Mouse (Mus musculus) regulatory T cell (primary cell): ENCODE data around the gene Rrh.
"Not testable (repeated sequence)": the region's sequence is repeated elsewhere in the genome, so short reads cannot be mapped to it uniquely, and the experiment has no call there.

ENCODE experiments used
- in situ Hi-C: fragments of 300-600 bp; cut with MboI, MseI; formaldehyde crosslinking; loops from one replicate; pipeline ENCODE4 v1.15.1; 2025; ENCODE audit warnings: high pct_unique_total_duplicates

Rrh gene

GRCm38 (mm10) chr3:129793801-129794200 is 28.6 kb downstream of the Rrh start:
- in situ Hi-C loops: no loop called here

DNA sequence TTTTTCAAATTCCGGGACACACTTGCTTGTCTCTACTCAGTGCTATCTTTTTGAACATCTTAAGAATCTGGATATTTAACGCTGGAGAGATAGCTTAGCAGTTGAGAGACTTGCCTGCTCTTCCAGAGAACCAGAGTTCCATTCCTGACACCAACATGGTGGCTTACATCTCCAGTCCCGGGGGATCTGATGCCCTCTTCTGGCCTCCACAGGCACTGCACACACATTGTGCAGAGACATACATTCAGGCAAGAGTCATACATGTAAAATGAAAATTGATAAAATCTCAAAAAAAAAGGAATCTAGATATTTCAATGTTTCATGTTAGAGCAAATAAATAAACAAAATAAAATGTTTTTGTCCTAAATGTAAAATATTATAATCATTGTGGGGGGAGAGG is 39.6 kb downstream of the Rrh start:
- in situ Hi-C loops: no loop called here

DNA sequence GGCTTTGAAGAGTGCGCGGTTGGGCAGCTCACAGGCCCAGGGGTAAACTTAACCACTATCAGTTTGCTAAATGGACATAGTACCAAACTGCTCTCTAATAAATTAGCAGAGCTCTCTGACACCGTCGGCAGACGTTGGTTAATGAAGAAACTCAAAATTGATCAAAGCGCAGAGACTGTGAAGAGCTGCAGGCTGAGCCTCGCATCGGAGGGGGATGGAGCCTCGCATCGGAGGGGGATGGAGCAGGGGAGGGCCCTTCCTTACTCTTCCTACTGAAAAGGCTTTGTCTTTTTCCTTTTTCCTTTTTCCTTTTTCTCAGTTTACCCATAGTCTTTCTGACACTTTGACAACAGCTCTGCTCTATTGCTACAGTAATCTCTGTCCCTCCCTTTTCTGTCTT is 41.0 kb downstream of the Rrh start:
- in situ Hi-C loops: no loop called here

GRCm38 (mm10) chr3:129771210-129771609 is 51.2 kb downstream of the Rrh start:
- in situ Hi-C loops: no loop called here

DNA sequence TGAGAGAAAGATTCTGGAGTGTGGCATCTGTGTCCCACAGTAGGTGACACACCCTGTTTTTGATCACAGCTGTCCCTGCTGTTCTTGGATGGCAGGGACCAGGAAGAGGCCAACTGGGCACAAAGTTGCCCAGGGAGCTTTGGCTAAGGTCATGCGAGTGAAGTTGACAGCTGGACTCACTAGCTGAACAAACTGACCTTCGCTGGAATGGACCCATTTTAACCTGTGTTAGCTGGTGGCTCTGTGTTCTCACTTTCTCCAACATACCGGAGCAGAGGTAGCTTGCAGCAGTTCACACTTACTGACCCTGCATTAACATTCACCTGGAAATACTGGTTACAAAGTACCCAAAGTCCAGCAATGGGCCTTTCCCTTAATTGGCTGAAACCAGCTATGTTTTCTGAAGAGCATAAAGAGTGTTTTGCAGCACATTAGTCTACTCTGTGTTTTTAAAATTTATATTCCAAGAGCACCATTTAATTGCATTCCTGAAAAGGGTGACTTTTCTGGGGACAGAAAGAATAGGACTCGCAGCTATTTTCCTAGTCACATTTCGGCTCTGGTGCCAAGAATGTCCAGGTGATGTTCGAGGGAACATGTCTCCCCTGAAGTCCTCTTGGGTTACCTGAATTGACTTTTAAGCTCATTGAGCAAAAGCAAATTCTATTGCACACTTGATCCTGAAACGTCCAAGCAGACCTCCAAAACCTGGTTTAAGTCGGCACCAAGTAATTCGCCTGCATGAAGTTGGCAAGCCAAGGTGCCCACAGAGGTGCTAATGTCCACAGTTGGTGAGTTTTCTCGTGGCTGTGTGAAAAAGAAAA is 55.2 kb downstream of the Rrh start:
- in situ Hi-C loops: no loop called here

GRCm38 (mm10) chr3:129766106-129766505 is 56.3 kb downstream of the Rrh start:
- in situ Hi-C loops: no loop called here

DNA sequence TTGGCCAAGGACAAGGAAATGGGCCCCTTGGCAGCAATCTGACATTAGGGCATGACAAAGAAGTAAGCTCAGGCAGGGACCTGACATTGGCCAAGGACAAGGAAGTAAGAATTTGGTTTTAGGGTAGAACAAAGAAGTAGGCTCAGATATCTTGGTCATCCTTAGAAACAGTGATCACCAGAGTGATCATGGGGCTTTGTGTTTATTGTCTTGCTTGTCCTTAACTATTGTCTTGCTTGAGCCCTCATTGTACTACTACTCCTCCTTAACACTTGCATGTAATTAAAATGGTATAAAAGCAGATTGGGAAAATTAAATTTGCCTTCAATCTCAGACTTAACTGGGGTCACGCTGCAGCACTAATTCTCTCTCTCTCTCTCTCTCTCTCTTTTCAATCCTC is 64.8 kb downstream of the Rrh start:
- in situ Hi-C loops: not testable (repeated sequence)

GRCm38 (mm10) chr3:129754650-129755604 is 67.5 kb downstream of the Rrh start, which contains the start of gene Egf:
Gene Egf (minus strand): TSS chr3:129755316.
- in situ Hi-C loops: no loop called here
